Mouse (Mus musculus) adrenal gland, adult 18-20 months (tissue): ENCODE measurements around the gene Sctr. TPM values are rescaled to one million over a fixed set of nuclear protein-coding genes. Genes with fewer than 3 reads are reported as not detected.

Experiments
- DNase-seq, 2 experiments: peaks; one replicate each; pipeline ENCODE4 v3.0.0; 2021 to 2022; ENCODE audit warnings: low spot score in 2 of 2
- total RNA-seq, 2 experiments: library from RNA; stranded (reverse); gene quantifications; 1 replicate in 1 of 2; 2 replicates in 1 of 2; pipeline ENCODE4 v1.2.3; 2021

The Sctr gene
- total RNA-seq, 2 experiments from 2014 or later, result 7.3 to 9.5 TPM

- no peak for DNase-seq
Observed at GRCm38 (mm10) chr1:120066625-120067024, 59.9 kb downstream of the Sctr start.

GRCm38 (mm10) chr1:120069120-120069519, 62.4 kb downstream of the Sctr start:
- DNase-seq, result no peak

DNA sequence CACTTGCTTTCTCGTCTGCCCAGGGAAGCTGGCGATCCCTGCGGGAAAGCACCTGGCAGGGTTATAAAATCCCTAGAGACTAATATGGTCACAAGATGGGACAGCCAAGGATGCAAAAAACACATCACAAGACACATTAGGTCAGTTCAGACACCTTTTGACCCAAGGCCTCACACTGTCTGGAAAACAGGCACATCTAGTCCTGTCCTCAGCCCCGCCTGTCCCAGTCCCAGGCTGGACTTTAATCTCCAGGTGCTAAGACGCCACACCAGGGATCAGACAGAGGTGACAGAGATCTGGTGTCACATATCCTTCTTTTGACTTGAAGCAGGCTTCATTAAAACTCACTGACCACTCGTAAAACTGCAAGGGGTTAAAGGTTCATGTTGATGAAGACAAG, 63.5 kb downstream of the Sctr start:
- DNase-seq, result no peak

DNA sequence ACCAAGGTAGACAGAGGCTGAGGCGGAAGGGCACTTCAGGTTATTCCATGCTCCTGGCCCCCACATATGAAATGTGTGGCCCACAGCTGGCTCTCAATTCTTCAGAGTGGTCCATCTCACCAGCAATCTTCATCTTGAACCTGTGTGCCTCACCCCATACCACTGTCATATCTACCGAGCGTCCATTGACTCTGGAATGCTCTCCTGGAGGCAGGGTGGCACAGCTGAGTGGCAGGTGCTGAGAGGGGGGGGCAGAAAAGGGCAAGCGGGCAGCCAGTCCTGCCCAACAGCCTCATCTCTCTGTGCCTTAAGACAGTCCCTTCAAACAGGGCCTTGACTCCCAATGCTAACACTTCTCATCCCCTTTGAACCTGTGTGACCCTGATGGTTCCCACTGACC, 64.4 kb downstream of the Sctr start:
- DNase-seq, result no peak

GRCm38 (mm10) chr1:120072900-120073299, 66.2 kb downstream of the Sctr start:
- DNase-seq, result peak; percentile 33 to 57

GRCm38 (mm10) chr1:120073519-120074306, 67.0 kb downstream of the Sctr start, which contains the start of gene Tmem37:
TSS of gene Tmem37 (minus strand) at chr1:120074074.
- peak; percentile 75 to 82 for DNase-seq

DNA sequence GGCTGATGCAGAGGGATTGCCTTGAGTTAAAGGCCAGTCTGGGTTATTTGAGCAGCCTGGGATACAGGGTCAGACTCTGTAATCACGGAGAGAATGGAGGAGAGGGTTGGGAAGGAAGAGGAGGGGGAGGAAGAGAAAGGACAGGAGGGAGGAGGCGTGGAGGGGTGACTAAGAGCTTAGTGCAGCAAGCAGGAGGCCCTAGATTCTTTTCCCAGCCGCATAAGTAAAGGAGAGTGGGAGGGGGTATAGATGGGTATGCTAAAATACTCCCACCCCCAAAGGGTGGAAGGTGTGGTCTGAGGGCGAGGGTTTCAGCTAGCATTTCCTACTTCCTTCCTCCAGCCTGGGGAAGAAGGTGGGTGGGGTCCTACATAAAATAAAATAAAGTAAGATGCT, 67.6 kb downstream of the Sctr start:
- no peak for DNase-seq

DNA sequence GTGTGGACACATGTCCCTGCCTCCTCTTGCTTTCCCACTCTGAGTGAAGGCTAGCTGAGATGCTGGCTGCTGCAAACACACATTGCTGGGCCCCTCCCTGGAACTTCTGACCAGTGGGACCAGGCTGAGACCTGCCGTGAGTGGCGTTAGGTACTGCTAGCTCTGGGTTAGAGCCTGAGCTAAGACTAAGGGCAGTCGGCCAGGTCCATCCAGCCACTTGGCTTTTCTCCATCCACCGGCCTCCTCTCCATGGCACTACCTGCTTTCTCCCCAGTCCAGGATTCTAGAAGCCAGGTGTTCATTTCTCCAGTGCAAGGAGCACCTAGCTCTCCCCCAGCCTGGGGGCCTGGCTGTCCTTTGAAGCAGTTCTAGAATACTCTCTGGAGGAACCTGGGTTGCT, 68.2 kb downstream of the Sctr start:
- DNase-seq, result no peak

GRCm38 (mm10) chr1:120075507-120075906, 68.8 kb downstream of the Sctr start:
- no peak for DNase-seq

DNA sequence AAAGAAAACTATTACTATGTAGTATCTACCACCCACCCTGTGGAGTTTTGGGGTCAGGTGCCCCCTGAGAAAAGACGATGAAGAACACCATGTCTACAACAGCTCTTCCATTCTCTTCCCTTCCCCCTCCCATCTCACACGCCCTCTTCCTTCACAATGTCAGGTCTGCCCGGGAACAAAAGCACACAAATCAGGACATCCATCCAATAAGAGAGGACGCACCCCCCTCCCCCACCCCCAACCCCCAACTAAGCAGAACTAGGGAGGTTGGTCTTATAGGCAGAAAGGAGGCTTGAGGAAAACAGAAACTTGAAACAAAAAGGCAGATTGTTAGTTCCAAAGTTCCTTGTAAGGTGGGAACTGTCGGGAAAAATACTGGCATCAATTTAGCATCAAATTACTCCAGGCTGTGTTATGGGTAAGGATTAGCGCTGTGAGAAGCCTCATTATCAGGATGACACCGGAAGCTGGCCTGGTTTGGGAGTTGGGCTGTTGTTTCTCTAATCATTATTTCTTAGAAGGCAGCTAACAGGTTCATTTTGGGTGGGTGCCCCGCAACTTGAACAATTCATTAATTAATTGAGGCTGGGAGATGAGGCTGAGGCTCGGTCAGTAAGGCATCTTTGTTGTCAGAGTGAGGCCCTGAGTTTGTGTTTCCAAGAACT, 71.2 kb downstream of the Sctr start:
- DNase-seq, result no peak

GRCm38 (mm10) chr1:120080632-120081031, 73.9 kb downstream of the Sctr start:
- DNase-seq, result no peak

DNA sequence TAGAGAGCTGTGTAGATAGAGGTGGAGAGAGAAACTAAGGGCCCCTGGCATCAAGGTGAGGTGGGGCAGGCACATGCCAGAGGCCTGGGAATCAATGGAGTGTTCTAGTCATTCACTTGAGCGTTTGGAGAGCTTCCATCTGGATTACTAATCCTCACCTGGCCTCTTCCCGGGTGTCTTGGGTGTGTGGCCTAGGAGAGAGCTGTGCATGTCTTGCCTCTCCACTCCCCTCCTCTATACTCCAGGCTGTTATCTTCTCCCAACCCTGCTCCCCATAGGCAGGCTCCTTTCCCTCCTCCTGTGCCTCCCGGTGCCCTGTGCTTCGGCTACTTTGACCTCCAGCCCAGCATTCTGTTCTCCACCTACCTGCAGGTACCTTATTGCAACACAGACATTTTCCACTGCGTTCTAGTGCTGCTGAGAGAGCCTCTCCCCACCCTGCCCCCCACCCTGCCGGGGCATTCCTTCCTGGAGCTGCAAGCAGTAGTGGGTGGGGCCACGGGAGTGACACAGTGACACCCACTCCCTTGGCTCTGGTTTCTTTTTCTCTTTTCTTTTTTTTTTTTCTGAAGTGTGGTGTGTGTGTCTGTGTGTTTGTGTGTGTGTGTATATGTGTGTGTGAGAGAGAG, 76.4 kb downstream of the Sctr start:
- no peak for DNase-seq

- no peak for DNase-seq
Observed at GRCm38 (mm10) chr1:120083921-120084517, 77.3 kb downstream of the Sctr start.

GRCm38 (mm10) chr1:120085696-120086095, 79.0 kb downstream of the Sctr start:
- DNase-seq, result no peak

- DNase-seq, result no peak
Observed at GRCm38 (mm10) chr1:120086644-120087043, 80.0 kb downstream of the Sctr start.

DNA sequence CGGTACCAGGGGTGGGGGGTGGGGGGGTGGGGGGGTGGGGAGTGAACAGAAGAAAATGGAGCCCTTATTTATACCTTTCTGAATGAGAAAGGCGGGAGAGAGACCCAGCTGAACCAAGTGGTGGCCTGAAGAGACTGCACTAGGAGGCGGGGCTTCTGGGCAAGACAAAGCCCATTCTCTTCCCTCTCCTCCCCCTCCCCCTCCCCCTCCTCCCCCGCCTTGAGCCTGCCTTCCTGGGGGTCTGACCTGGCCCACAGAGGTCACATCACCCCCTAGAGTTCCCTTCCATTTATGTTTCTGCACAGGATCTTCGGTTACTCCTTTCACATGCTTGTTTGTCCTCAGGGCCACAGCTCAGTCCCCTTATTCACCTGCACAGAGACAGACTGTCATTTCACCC, 82.5 kb downstream of the Sctr start:
- DNase-seq, result no peak

DNA sequence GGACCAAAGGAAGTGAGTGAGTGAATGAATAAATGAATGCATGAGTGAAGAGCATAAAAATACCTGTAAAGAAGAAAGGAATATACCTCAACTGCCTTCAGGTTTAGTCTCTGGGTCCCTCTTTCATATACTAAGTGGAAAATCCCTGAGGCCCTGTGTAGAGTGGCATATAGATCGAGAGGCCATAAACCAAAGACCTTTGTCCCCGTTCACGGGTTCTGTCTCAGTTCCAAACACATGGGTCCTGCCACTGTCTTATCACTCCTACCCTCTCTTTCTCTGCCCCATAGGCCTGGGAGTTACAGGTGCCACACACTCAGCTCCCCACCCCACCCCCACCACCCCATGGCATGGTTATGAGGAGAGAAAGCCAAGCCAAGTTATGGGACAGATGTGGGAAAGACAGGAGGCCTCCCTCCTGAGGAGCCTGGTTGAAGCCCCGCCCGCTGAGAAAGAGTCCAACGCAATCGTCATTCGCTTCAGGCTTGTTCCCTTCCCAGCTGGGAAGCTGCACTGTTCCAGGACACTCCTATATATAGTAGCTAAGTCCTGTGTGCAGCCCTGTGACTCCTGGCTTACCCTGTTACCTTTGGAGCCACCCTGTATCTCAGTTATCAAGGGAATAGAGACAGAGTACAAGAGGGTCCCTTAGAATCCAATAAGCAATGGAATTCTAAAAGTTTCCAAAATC, 84.3 kb downstream of the Sctr start:
- no peak for DNase-seq

DNA sequence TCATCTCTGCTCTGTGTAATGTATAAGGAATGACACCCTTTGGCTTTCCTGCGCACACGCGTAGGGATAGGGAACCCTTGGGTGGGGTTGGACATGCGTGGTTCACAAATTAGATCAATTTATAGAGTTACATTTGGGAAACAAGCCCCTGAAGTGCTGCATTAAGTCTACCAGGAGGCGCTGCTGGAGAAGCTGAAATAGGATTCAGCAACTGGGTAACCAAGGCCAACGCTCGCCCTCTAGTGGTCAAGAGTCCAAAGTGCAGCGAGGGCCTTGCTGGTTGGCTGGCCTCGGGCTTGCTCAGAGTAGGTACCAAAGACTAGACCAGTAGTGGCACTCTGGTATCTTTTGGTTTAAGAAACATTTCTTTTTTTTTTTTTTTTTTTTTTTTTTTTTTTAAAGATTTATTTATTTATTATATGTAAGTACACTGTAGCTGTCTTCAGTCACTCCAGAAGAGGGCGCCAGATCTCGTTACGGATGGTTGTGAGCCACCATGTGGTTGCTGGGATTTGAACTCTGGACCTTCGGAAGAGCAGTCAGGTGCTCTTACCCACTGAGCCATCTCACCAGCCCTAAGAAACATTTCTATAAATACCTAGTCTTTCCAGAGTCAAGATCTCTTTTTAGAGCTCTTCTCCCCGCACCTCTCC, 86.9 kb downstream of the Sctr start:
- DNase-seq, result peak; percentile 88 to 90

- no peak for DNase-seq
Observed at GRCm38 (mm10) chr1:120094920-120095319, 88.2 kb downstream of the Sctr start.

DNA sequence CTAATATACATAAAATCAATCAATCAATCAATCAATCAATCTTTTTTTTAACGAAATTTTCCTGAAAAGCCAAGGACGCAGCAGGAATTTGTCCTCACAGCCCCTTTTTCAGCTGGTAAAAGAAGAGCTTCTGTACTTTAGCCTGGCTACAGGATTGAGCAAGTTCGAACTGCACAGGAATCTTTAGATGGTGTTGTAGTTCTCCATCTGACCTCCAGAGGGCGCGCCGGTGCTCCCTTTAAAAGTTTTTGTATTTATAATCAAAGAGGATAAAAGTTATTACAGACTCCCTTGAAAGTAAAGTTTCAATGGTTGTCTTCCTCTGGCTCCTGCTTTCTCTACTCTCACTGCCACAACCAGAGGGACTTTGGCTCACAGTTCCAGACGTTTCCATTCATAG, 91.6 kb downstream of the Sctr start:
- DNase-seq, result peak; percentile 69 to 80

DNA sequence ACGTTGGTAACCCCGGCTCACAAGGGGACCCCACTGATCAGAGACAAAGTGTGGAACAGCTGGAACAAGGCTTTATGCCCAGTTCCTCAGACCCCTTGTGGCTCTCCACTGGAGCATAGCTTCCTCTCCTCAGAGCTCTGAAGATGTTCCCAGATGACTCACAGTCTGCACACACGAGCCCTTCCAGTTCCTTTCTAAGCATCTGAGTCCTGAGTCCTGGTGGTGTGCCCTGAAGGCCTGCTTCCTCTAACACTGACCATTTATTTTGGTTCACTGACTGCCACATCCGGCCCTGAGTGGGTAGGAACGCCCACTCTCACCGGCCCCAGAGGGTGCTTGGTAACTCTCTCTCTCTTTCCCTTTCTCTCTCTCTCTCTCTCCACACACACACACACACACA, 92.8 kb downstream of the Sctr start:
- DNase-seq, result no peak
